Mouse (Mus musculus) liver, embryonic 11.5 days (tissue): ENCODE measurements around the gene Marcks. TPM values are rescaled to one million over a fixed set of nuclear protein-coding genes. Genes with fewer than 3 reads are reported as not detected.

ENCODE experiments used
- ATAC-seq: fragments of 200-750 bp; cut with Nextera tagmentation; replicated peaks from 2 replicates; pipeline ENCODE4 v1.8.0; 2017; ENCODE audit warnings: moderate number of reproducible peaks, mild to moderate bottlenecking, moderate TSS enrichment, moderate library complexity; ENCODE audit not compliant: low FRiP score
- DNase-seq: peaks from one replicate; pipeline ENCODE4 v3.0.0-alpha.2; 2017; ENCODE audit warnings: low spot score
- H3K27ac ChIP-seq: fragments of 300-500 bp; sonication (generic); 2 replicates; pipeline ENCODE4 v1.5.1; 2014; ENCODE audit warnings: mild to moderate bottlenecking, low read depth, low read length, control low read depth
- H3K27me3 ChIP-seq: fragments of 300-500 bp; sonication (generic); replicated peaks from 2 replicates; pipeline ENCODE4 v1.6.1; 2014; ENCODE audit warnings: low read length, mixed read lengths; ENCODE audit not compliant: control insufficient read depth, insufficient read depth
- H3K36me3 ChIP-seq: fragments of 300-500 bp; sonication (generic); 2 replicates; pipeline ENCODE4 v1.6.1; 2014; ENCODE audit warnings: mild to moderate bottlenecking, low read length, moderate library complexity, mixed read lengths; ENCODE audit not compliant: control insufficient read depth, insufficient read depth
- H3K4me1 ChIP-seq: fragments of 300-500 bp; sonication (generic); replicated peaks from 2 replicates; pipeline ENCODE4 v1.6.1; 2014; ENCODE audit warnings: low read length, mixed read lengths; ENCODE audit not compliant: control insufficient read depth, insufficient read depth
- H3K4me2 ChIP-seq: fragments of 300-500 bp; sonication (generic); 2 replicates; pipeline ENCODE4 v1.6.1; 2014; ENCODE audit warnings: mild to moderate bottlenecking, control low read depth, moderate library complexity
- H3K4me3 ChIP-seq: fragments of 300-500 bp; sonication (generic); 2 replicates; pipeline ENCODE4 v1.5.1; 2014; ENCODE audit warnings: low read depth, low read length, control low read depth
- H3K9ac ChIP-seq: fragments of 300-500 bp; sonication (generic); 2 replicates; pipeline ENCODE4 v1.6.1; 2014; ENCODE audit warnings: low read depth, low read length, control low read depth
- H3K9me3 ChIP-seq: fragments of 300-500 bp; sonication (generic); 2 replicates; pipeline ENCODE4 v1.6.1; 2016; ENCODE audit warnings: low read length, inconsistent platforms, mixed read lengths; ENCODE audit not compliant: control insufficient read depth
- WGBS: fragments of 180-500 bp; shearing (Covaris S2); extraction: QIAGEN DNeasy Blood & Tissue Kit; methylation state at CpG from one replicate; pipeline ENCODE4 v1.1.7; 2014; 5-methylcytosine and 5-hydroxymethylcytosine counted together
- polyA plus RNA-seq: library from polyadenylated mRNA; unstranded; fragments of >200 nt; fragmentation: Nextera tagmentation; extraction: Ambion mirVana; gene quantifications from 2 replicates; pipeline ENCODE4 v1.2.1, GENCODE M21; 2014

Gene Marcks
- polyA plus RNA-seq, 1 experiment from 2014 or later, result 63.3 TPM

DNA sequence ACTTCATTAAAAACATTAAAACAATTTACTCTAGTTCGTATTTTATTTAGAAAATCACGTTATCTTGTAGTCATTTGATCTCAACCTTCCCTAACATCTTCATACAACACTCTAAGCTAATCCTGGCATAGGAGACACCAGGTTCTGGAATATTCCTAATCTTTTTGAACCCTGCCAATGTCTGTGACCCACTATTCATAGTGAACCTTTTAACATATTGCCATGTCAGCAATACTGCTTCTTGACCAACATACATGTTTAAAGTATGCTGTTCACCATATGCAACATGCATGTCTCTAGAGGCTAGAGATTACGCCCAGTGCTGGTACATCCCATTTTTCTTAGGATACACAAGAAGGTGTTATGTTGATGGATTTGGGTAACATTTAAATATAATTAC, 9.1 kb downstream of the Marcks start:
- Histone ChIP-seq H3K9ac (no peak overlapping the region), H3K4me2 (no peak overlapping the region), H3K36me3 (peaks cover under 1% of the 10 kb centered on the region; the same call in 1 of the 2 replicates), H3K4me3 (no peak overlapping the region), H3K27me3 (no peaks in the 10 kb centered on the region), H3K4me1 (no peaks in the 10 kb centered on the region), H3K9me3 (no peaks in the 10 kb centered on the region), H3K27ac (no peak overlapping the region)
- no peak for ATAC-seq
- WGBS, result 77% methylated on average over 3 of the region's 3 CpGs
- DNase-seq, result no peak

GRCm38 (mm10) chr10:37115329-37115728, 23.4 kb downstream of the Marcks start:
- WGBS, result 69% methylated on average over 2 of the region's 2 CpGs
- no peak overlapping the region for H3K4me2 ChIP-seq
- no peak overlapping the region for H3K4me3 ChIP-seq
- ATAC-seq (no peak), DNase-seq (no peak)
- no peaks in the 10 kb centered on the region for H3K9me3 ChIP-seq
- no peaks in the 10 kb centered on the region for H3K4me1 ChIP-seq
- H3K9ac ChIP-seq, result no peak overlapping the region
- no peaks in the 10 kb centered on the region for H3K27me3 ChIP-seq
- H3K27ac ChIP-seq, result no peak overlapping the region
- no peaks in the 10 kb centered on the region for H3K36me3 ChIP-seq

GRCm38 (mm10) chr10:37112812-37113211, 25.9 kb downstream of the Marcks start:
- Histone ChIP-seq H3K4me1 (no peaks in the 10 kb centered on the region), H3K9me3 (no peaks in the 10 kb centered on the region), H3K9ac (no peak overlapping the region), H3K36me3 (no peaks in the 10 kb centered on the region), H3K27ac (no peak overlapping the region), H3K4me2 (no peak overlapping the region), H3K4me3 (no peak overlapping the region), H3K27me3 (no peaks in the 10 kb centered on the region)
- ATAC-seq (no peak), DNase-seq (no peak)
- WGBS, result 57% methylated on average over 4 of the region's 4 CpGs

DNA sequence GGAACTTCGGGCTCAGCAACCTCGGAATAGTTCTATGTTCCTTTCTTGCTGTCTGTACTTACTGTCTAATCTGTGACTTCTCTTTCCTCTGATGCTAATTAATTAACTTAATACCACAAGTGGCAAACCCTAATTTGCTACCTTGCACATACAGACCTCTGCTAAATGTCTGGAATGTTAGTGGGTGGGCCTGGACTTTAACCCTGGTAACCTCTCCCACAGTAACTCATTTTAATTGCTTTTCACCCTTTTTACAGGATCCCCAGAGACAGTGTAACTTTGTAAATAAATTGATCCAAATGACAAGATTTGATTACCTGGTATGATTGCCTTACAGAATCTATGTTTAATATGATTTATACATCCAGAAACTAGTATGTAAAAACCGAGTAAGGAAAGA, 26.4 kb downstream of the Marcks start:
- ATAC-seq (no peak), DNase-seq (no peak)
- no peaks in the 10 kb centered on the region for H3K9me3 ChIP-seq
- H3K4me1 ChIP-seq, result no peaks in the 10 kb centered on the region
- 69% methylated on average over 3 of the region's 3 CpGs for WGBS
- no peaks in the 10 kb centered on the region for H3K27me3 ChIP-seq
- H3K27ac ChIP-seq, result no peak overlapping the region
- no peak overlapping the region for H3K4me3 ChIP-seq
- no peaks in the 10 kb centered on the region for H3K36me3 ChIP-seq
- no peak overlapping the region for H3K9ac ChIP-seq
- H3K4me2 ChIP-seq, result no peak overlapping the region

DNA sequence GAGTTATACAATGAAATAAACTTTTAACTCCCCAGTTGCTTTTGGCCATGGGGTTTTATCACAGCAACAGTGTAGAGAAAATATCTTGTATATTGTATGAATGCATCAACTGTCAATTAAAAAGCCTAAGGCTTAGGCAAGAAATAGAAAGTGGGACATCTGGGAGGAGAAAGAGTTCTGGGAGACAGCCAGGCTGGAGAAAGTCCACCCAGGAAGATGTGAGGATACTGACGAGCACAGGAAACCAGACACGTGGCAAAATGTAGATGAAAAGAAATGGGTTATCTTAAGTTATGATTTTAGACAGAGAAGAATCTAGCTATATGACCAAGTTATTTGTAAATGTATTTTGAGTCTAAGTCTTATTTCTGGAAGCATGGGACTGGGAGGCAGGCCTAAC, 27.3 kb downstream of the Marcks start:
- no peak for ATAC-seq
- H3K36me3 ChIP-seq, result no peaks in the 10 kb centered on the region
- no peak for DNase-seq
- WGBS, result 67% methylated on average over 2 of the region's 2 CpGs
- no peaks in the 10 kb centered on the region for H3K9me3 ChIP-seq
- no peak overlapping the region for H3K9ac ChIP-seq
- H3K4me2 ChIP-seq, result no peak overlapping the region
- H3K27ac ChIP-seq, result no peak overlapping the region
- no peaks in the 10 kb centered on the region for H3K27me3 ChIP-seq
- H3K4me1 ChIP-seq, result no peaks in the 10 kb centered on the region
- no peak overlapping the region for H3K4me3 ChIP-seq

- no peaks in the 10 kb centered on the region for H3K36me3 ChIP-seq
- DNase-seq, result no peak
- no peak overlapping the region for H3K4me2 ChIP-seq
- no peak overlapping the region for H3K4me3 ChIP-seq
- H3K9ac ChIP-seq, result no peak overlapping the region
- H3K27ac ChIP-seq, result no peak overlapping the region
- no peaks in the 10 kb centered on the region for H3K27me3 ChIP-seq
- WGBS, result 68% methylated on average over 4 of the region's 4 CpGs
- H3K4me1 ChIP-seq, result no peaks in the 10 kb centered on the region
- ATAC-seq, result no peak
- H3K9me3 ChIP-seq, result no peaks in the 10 kb centered on the region
Observed at GRCm38 (mm10) chr10:37106871-37107627, 31.7 kb downstream of the Marcks start.

- no peaks in the 10 kb centered on the region for H3K27me3 ChIP-seq
- no peaks in the 10 kb centered on the region for H3K9me3 ChIP-seq
- H3K4me3 ChIP-seq, result no peak overlapping the region
- no peaks in the 10 kb centered on the region for H3K4me1 ChIP-seq
- no peak overlapping the region for H3K4me2 ChIP-seq
- H3K27ac ChIP-seq, result no peak overlapping the region
- H3K9ac ChIP-seq, result no peak overlapping the region
- H3K36me3 ChIP-seq, result no peaks in the 10 kb centered on the region
- ATAC-seq (no peak), DNase-seq (no peak)
- WGBS, result 83% methylated on average over 8 of the region's 8 CpGs
Observed at GRCm38 (mm10) chr10:37106303-37106702, 32.4 kb downstream of the Marcks start.

GRCm38 (mm10) chr10:37102227-37103080, 36.3 kb downstream of the Marcks start:
- Histone ChIP-seq H3K9ac (no peak overlapping the region), H3K4me1 (no peaks in the 10 kb centered on the region), H3K4me3 (no peak overlapping the region), H3K36me3 (no peaks in the 10 kb centered on the region), H3K4me2 (no peak overlapping the region), H3K27me3 (no peaks in the 10 kb centered on the region), H3K27ac (no peak overlapping the region), H3K9me3 (no peaks in the 10 kb centered on the region)
- no peak for DNase-seq
- 76% methylated on average over 4 of the region's 4 CpGs for WGBS
- no peak for ATAC-seq
